Mouse (Mus musculus) kidney, adult 2 months (tissue): ENCODE data around the gene Cd151. TPM values are rescaled to one million over a fixed set of nuclear protein-coding genes. Genes with fewer than 3 reads are reported as not detected.

Experiments used
- DNase-seq: peaks from one replicate; pipeline ENCODE4 v3.0.0; 2021
- H3K27ac ChIP-seq: fragments of 200-500 bp; 2 replicates; pipeline ENCODE4 v1.5.1; 2012; ENCODE audit warnings: low read depth, low read length, control low read depth, inconsistent platforms; ENCODE audit not compliant: insufficient read depth
- H3K27me3 ChIP-seq: fragments of 200-500 bp; replicated peaks from 2 replicates; pipeline ENCODE4 v1.6.1; 2012; ENCODE audit warnings: mild to moderate bottlenecking, moderate library complexity, low read length, inconsistent platforms; ENCODE audit not compliant: control insufficient read depth, insufficient read depth
- H3K36me3 ChIP-seq: fragments of 200-500 bp; 2 replicates; pipeline ENCODE4 v1.6.1; 2012; ENCODE audit warnings: mild to moderate bottlenecking, moderate library complexity, low read length, inconsistent platforms; ENCODE audit not compliant: control insufficient read depth, insufficient read depth
- H3K4me1 ChIP-seq: fragments of 200-500 bp; 2 replicates; pipeline ENCODE4 v1.6.1; 2011; ENCODE audit warnings: low read length; ENCODE audit not compliant: control insufficient read depth, insufficient read depth
- H3K4me3 ChIP-seq: fragments of 200-500 bp; 2 replicates; pipeline ENCODE4 v1.5.1; 2011; ENCODE audit warnings: mild to moderate bottlenecking, low read depth, low read length, control low read depth; ENCODE audit not compliant: insufficient read depth
- CTCF ChIP-seq: fragments of 200-500 bp; conservative IDR thresholded peaks from 2 replicates; pipeline ENCODE4 v1.5.1; 2011; ENCODE audit warnings: low read depth, mild to moderate bottlenecking, control low read depth, low read length, moderate library complexity, mixed read lengths; ENCODE audit not compliant: insufficient read depth, insufficient read length
- POLR2A ChIP-seq: fragments of 200-500 bp; IDR thresholded peaks from one replicate; pipeline ENCODE4 v1.6.1; 2011; ENCODE audit warnings: low read depth, low read length, control low read depth
- WGBS: fragments of 180-500 bp; shearing (Covaris S2); methylation state at CpG from one replicate; pipeline ENCODE4 v1.1.7; 2018; 5-methylcytosine and 5-hydroxymethylcytosine counted together
- polyA plus RNA-seq: library from polyadenylated mRNA; depleted of rRNA; stranded (reverse); fragments of >200 nt; gene quantifications from 2 replicates; pipeline ENCODE4 v1.2.3, GENCODE M21; 2012

Gene Cd151
- polyA plus RNA-seq, 1 experiment = 274 TPM

DNA sequence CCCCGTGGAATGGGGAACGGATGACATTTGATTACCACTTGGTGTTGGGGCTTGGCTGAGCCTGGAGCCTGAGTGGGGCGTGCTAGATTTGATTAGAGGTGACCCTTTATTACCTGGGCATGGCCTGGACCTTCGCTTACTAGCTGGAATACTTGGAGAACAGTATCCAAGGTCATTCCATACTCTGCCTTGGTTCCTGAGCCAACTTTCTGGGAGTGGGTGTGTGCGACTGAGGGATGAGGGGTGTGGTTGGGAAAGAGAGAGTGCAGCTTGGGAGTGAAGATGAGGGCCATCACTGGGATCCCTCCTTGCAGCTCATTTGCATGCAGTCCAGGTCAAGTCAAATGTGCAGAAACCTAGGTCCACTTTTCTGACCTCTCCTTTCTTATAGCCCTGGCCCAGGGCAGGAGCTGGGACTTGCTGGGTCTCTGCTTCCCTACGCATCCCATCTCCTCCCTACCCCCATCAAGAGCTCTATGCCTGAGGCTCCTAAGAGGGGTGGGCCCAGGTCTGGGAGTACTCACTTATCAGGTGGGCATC lies 16.0 kb downstream of the Cd151 start:
- Histone ChIP-seq H3K27ac (no peak overlapping the region), H3K4me3 (no peak overlapping the region), H3K27me3 (no peaks in the 10 kb centered on the region), H3K4me1 (peaks cover 11% of the 10 kb centered on the region), H3K36me3 (no peaks in the 10 kb centered on the region)
- DNase-seq = no peak
- TF ChIP-seq CTCF = no peak
- TF ChIP-seq POLR2A = no peak
- WGBS = 75% methylated on average over 6 of the region's 6 CpGs

DNA sequence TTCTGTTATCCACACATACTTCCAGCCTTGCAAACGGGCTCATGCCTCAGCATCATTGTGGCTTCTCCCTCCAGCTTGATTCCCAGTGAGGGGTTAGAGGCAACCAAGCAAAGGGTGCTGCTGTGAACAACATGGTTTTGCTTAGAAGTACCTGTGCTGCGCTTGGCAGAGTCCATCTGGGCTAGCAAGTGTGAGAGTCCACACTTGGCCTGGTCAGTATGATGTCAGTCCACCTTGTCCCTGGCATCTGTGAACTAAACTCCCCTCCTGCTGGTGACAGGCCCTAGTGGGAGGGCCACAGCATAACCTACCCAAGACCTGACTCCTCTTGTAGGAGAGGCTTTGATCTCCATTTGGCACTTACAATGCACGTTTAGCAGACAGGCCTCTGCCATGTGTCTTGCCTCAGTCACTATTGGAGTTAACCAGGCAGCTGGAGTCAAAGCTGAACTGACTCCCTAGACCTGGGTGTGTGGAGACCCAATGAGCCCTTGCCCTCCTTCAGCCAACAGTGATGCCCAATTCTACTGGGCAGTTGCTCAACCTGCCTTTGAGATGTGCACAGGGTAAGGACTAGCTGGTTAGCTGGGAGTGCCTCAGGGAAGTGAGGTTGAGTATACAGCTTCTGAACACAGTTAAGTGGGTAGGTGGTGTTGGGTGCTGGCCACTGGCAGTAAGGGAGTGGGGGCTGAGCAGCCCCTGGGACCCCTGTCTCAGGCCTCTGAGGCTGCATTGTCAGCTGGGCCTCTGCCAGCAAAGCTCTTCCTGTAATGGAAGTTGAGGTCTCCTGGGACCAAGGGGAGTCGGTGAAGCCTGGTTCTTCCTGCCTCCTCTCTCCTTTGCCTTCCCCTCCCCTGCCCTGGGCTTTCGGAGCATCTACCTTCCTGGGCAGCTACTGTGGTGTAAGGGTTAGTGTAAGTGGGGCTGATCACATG lies 17.3 kb downstream of the Cd151 start:
- Histone ChIP-seq H3K36me3 (no peaks in the 10 kb centered on the region), H3K4me1 (peaks cover 11% of the 10 kb centered on the region), H3K27ac (no peak overlapping the region), H3K4me3 (no peak overlapping the region), H3K27me3 (no peaks in the 10 kb centered on the region)
- DNase-seq = no peak
- 80% methylated on average over 5 of the region's 5 CpGs for WGBS
- TF ChIP-seq CTCF (no peak), POLR2A (no peak)

- Histone ChIP-seq H3K36me3 (no peaks in the 10 kb centered on the region), H3K4me1 (peaks cover 11% of the 10 kb centered on the region), H3K27ac (no peak overlapping the region), H3K27me3 (no peaks in the 10 kb centered on the region), H3K4me3 (no peak overlapping the region)
- TF ChIP-seq CTCF (no peak), POLR2A (no peak)
- 85% methylated on average over 2 of the region's 2 CpGs for WGBS
- no peak for DNase-seq
These were observed 18.0 kb downstream of the Cd151 start for GRCm38 (mm10) chr7:141485186-141485585.

DNA sequence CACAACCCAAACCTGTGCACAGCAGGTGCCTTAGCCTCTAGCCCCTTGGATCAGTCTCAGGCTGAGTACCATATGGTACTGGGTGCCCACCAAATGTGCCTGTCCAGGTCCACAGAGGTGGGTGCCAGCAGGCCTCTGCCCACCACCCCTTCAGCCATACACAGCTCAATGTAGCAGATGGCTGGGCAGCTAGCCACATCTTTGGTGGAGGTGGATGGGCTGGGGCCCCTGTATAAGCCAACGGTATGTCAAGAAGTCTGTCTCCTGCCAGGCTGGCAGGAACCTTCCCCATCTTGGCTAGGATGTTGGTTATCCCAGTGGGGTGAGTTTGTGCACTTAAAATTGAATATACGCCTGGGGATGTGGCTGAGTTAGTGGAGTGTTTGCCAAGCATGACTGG lies 18.4 kb downstream of the Cd151 start:
- H3K36me3 ChIP-seq = no peaks in the 10 kb centered on the region
- WGBS = 91% methylated on average over 2 of the region's 2 CpGs
- TF ChIP-seq POLR2A (no peak), CTCF (no peak)
- no peaks in the 10 kb centered on the region for H3K27me3 ChIP-seq
- no peak overlapping the region for H3K4me3 ChIP-seq
- H3K4me1 ChIP-seq = peaks cover 11% of the 10 kb centered on the region
- no peak for DNase-seq
- no peak overlapping the region for H3K27ac ChIP-seq

DNA sequence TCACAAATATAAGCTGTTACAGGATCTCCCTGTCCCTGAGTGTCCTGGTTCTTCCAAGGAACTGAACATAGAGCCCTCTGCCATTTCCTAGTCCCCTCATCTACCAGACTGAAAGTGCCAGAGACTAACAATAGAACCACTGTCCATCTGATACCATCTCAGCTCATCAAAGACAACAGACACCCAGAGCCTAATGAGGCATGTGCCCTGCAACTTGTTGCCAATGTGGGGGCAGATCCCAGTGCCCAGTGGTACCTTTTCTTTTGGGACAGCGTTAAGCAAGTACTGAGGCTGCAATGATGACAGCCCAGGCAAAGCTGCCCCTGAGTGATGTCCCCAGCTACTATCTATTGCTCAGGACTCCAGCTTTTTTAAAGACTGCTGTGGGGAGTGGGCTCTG lies 19.0 kb downstream of the Cd151 start:
- no peak for TF ChIP-seq CTCF
- WGBS = 66% methylated on average over 1 of the region's 1 CpGs
- no peak overlapping the region for H3K4me3 ChIP-seq
- peaks cover 8% of the 10 kb centered on the region for H3K4me1 ChIP-seq
- no peaks in the 10 kb centered on the region for H3K36me3 ChIP-seq
- no peak overlapping the region for H3K27ac ChIP-seq
- no peak for DNase-seq
- no peaks in the 10 kb centered on the region for H3K27me3 ChIP-seq

DNA sequence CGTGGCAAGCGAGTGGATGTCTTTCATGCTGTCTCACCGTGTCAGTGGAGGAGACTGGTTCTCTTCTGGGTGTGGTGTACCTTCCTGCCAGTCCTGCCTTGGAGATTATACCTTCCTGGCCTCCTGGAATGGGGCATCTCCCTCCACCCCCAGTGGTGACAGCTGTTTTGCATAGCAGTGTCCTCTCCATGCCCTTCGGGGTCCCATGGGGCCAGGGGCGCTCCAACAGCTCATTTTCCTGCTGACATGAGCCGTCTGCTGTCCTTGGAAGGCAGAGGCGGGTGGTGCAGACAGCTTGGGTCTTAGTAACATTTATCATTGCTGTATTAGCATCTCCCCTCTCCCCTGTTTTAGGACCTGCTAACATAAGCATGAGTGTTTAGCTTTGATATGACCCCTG lies 19.9 kb downstream of the Cd151 start:
- Histone ChIP-seq H3K4me3 (no peak overlapping the region), H3K4me1 (peaks cover 8% of the 10 kb centered on the region; the same call in 1 of the 2 replicates), H3K27me3 (no peaks in the 10 kb centered on the region), H3K27ac (no peak overlapping the region), H3K36me3 (no peaks in the 10 kb centered on the region)
- 77% methylated on average over 7 of the region's 7 CpGs for WGBS
- DNase-seq = no peak
- TF ChIP-seq POLR2A (no peak), CTCF (no peak)

DNA sequence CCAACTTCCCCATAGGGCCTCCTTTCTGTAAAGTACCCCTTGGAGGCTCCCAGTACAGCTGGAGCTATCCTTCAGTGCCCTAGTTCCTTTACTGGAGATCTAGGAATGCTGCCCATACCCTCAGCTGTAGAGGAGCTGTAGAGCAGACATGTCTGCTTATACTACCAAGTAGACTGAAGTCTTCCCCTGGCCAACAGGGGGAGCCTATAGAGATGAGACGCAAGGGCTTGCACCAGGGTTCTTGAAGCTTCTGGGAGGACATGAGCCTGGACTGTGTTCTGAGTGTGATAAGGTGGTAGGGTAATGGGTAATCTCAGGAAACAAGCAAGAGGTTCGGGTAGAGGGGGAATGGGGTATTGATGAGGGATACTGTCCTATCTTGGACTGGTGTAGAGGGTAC lies 24.0 kb downstream of the Cd151 start:
- H3K4me3 ChIP-seq = no peak overlapping the region
- WGBS = 86% methylated on average over 2 of the region's 2 CpGs
- no peak for TF ChIP-seq POLR2A
- 0 out of 2 replicates have a peak, but pooled peaks have one; percentile 37 for TF ChIP-seq CTCF
- no peaks in the 10 kb centered on the region; the same call in 1 of the 2 replicates for H3K36me3 ChIP-seq
- no peaks in the 10 kb centered on the region for H3K4me1 ChIP-seq
- DNase-seq = no peak
- H3K27ac ChIP-seq = no peak overlapping the region
- no peaks in the 10 kb centered on the region for H3K27me3 ChIP-seq
